Mouse (Mus musculus): Measurements from ENCODE around the gene Pank2. TPM values are rescaled to one million over a fixed set of nuclear protein-coding genes. Genes with fewer than 3 reads are reported as not detected.

The Pank2 gene
- total and polyA plus RNA-seq, 3 experiments, result 34.9 to 275 (median 71.8) TPM

DNA sequence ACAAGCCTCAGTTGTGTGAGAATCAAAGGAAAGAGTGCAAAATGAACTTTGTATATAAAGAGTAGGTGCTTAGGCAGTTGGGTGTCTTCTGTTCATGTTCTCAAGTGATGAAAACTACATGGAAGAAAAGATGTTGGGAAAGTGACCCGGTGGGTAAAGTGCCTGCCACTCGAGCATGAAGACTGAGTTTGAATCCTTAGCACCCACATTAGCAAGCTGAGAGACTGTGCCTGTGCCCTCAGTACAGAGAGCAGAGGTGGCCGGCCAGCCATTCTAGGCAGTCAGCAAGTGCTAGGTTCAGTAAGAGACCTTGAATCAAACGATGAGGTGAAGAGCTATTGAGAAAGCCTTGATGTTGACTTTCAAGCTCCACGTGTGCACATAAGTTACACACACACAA lies 14.4 kb downstream of the Pank2 start:
- TF ChIP-seq TBP (IDR thresholded peaks at IDR 0.05; ENCODE audit: low read depth, low read length), result no peak
- no peak for TF ChIP-seq KAT2A (conservative IDR thresholded peaks at IDR 0.05; ENCODE audit: low read depth, low read length)
- TF ChIP-seq NRF1 (IDR thresholded peaks at IDR 0.05; ENCODE audit: insufficient read depth, low read depth, low read length, poor library complexity, severe bottlenecking), result no peak
- TF ChIP-seq POLR2AphosphoS2 (IDR thresholded peaks at IDR 0.05; ENCODE audit: low read length), result no peak
- no peak for TF ChIP-seq ZNF384 (IDR thresholded peaks at IDR 0.05; ENCODE audit: low read depth, low read length)
- TF ChIP-seq POLR2A (IDR thresholded peaks at IDR 0.05; ENCODE audit: control insufficient read depth in 1 of 2, insufficient read depth in 1 of 2, low read depth in 1 of 2, low read length in 2 of 2, poor library complexity in 1 of 2), result no peak
- no peak for TF ChIP-seq RCOR1 (IDR thresholded peaks at IDR 0.05; ENCODE audit: low read depth, low read length)
- TF ChIP-seq USF1 (IDR thresholded peaks at IDR 0.05; ENCODE audit: low read depth, low read length), result no peak
- TF ChIP-seq EP300 (IDR thresholded peaks at IDR 0.05; ENCODE audit: low read depth in 1 of 2, low read length in 2 of 2), result no peak
- TF ChIP-seq NELFE (IDR thresholded peaks at IDR 0.05; ENCODE audit: low read depth, low read length), result no peak
- TF ChIP-seq SIN3A (IDR thresholded peaks at IDR 0.05; ENCODE audit: low read length), result no peak
- TF ChIP-seq USF2 (IDR thresholded peaks at IDR 0.05; ENCODE audit: borderline replicate concordance in 1 of 2, insufficient read depth in 1 of 2, low read depth in 1 of 2, low read length in 2 of 2), result no peak
- no peak for TF ChIP-seq GATA1 (IDR thresholded peaks at IDR 0.05; ENCODE audit: low read depth, low read length)
- no peak for TF ChIP-seq MYC (IDR thresholded peaks at IDR 0.05; ENCODE audit: low read depth, low read length)
- no peak for TF ChIP-seq ZC3H11A (IDR thresholded peaks at IDR 0.05; ENCODE audit: low read depth, low read length)
- no peak for TF ChIP-seq SMC3 (IDR thresholded peaks at IDR 0.05; ENCODE audit: low read depth, low read length)
- no peak overlapping the region for H3K9ac ChIP-seq (ENCODE audit: control insufficient read depth, low read depth, low read length, poor library complexity, severe bottlenecking)
- no peak overlapping the region for H3K4me3 ChIP-seq (ENCODE audit: control insufficient read depth in 1 of 2, insufficient read depth in 1 of 2, low read depth in 2 of 2, low read length in 2 of 2)
- no peaks in the 10 kb centered on the region for H3K4me1 ChIP-seq (ENCODE audit: control insufficient read depth in 1 of 2, insufficient read depth in 2 of 2, low read length in 2 of 2)
- no peak overlapping the region for H3K27ac ChIP-seq (ENCODE audit: control insufficient read depth, low read depth, low read length)
- DNase-seq (ENCODE audit: low read depth, low spot score), result no peak
- H3K79me2 ChIP-seq (ENCODE audit: control insufficient read depth, insufficient read depth, low read length, poor library complexity), result 0 out of 2 replicates have a peak, but pooled peaks cover 3% of the 10 kb centered on the region
- H3K27me3 ChIP-seq (ENCODE audit: control insufficient read depth in 1 of 2, insufficient read depth in 2 of 2, low read length in 2 of 2), result no peaks in the 10 kb centered on the region
- H3K9me3 ChIP-seq (replicated peaks; ENCODE audit: insufficient read depth, low read length), result no peaks in the 10 kb centered on the region
- H3K36me3 ChIP-seq (ENCODE audit: control insufficient read depth in 1 of 2, insufficient read depth in 2 of 2, low read length in 2 of 2), result peaks cover 2 to 52% of the 10 kb centered on the region in 2 experiments

DNA sequence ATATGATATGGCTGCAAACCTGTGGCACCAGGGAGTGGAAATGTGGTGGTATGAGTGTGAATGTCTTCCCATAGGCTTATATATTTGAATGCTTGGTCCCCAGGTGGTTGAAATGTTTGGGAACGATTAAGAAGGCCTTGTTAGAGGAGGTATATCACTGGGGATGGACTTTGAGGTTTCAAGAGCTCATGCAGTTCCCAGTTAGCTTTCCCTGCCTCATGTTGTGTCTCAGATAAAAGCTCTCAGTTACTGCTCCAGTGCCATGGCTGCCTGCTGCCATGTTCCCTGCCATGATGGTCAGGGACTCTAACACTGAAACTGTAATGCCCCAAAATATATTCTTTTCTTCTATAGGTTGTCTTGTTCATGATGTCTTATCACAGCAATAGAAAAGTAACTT lies 19.3 kb downstream of the Pank2 start:
- Histone ChIP-seq H3K79me2 (ENCODE audit: control insufficient read depth, insufficient read depth, low read length, poor library complexity) (no peaks in the 10 kb centered on the region), H3K27me3 (ENCODE audit: control insufficient read depth in 1 of 2, insufficient read depth in 2 of 2, low read length in 2 of 2) (no peaks in the 10 kb centered on the region), H3K27ac (ENCODE audit: control insufficient read depth, low read depth, low read length) (no peak overlapping the region), H3K4me1 (ENCODE audit: control insufficient read depth in 1 of 2, insufficient read depth in 2 of 2, low read length in 2 of 2) (no peaks in the 10 kb centered on the region), H3K9ac (ENCODE audit: control insufficient read depth, low read depth, low read length, poor library complexity, severe bottlenecking) (no peak overlapping the region), H3K36me3 (ENCODE audit: control insufficient read depth in 1 of 2, insufficient read depth in 2 of 2, low read length in 2 of 2) (peaks cover 2 to 48% of the 10 kb centered on the region in 2 experiments), H3K4me3 (ENCODE audit: control insufficient read depth in 1 of 2, insufficient read depth in 1 of 2, low read depth in 2 of 2, low read length in 2 of 2) (no peak overlapping the region), H3K9me3 (replicated peaks; ENCODE audit: insufficient read depth, low read length) (no peaks in the 10 kb centered on the region)
- TF ChIP-seq POLR2A (IDR thresholded peaks at IDR 0.05; ENCODE audit: control insufficient read depth in 1 of 2, insufficient read depth in 1 of 2, low read depth in 1 of 2, low read length in 2 of 2, poor library complexity in 1 of 2) (no peak), NELFE (IDR thresholded peaks at IDR 0.05; ENCODE audit: low read depth, low read length) (no peak), KAT2A (conservative IDR thresholded peaks at IDR 0.05; ENCODE audit: low read depth, low read length) (no peak)
- DNase-seq (ENCODE audit: low read depth, low spot score), result no peak
